Mouse (Mus musculus) megakaryocyte, embryonic 14.5 days (primary cell): Measurements from ENCODE around the gene Stra8.

Source experiments
- FLI1 ChIP-seq: IDR thresholded peaks from 2 replicates; pipeline ENCODE4 v1.6.1; 2012; ENCODE audit warnings: low read length, inconsistent platforms, mixed read lengths
- GATA1 ChIP-seq: IDR thresholded peaks from 3 replicates; pipeline ENCODE4 v1.6.1; 2012; ENCODE audit warnings: mixed read lengths, low read length, inconsistent platforms, borderline replicate concordance

DNA sequence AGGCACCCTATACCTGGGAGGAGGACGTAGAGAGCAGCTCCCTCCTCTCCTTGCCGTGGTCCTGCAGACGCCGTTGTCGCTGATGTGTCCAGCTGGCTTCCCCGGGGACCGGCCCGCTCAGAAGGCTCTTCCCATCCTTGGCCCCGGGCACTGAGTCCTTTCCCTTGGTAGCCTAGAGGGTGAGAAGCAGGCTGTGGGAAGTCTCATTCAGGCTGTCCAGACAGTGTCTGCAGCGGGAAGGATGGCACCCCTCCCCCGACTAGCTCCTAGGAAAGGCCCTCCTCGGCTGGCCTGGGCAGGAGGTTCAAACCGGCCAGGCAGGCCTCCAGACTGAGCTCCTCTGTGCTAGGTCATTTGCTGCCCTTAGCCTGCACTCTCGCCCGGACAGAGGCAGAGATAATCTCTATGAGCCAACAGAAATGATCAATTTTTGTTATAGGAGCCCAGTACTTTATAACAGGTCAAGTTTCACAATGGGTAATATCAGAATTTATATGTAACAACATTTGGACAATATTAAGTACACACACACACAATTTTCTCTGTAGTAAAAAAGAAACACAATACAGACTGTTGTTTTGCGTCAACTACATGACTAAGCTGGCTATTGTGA, 23.7 kb upstream of the Stra8 start:
- no peak for TF ChIP-seq GATA1
- TF ChIP-seq FLI1 = no peak
